Mouse (Mus musculus) brain, embryonic 14.5 days (tissue): ENCODE measurements around the gene Nfs1.

Experiments used
- CTCF ChIP-seq: fragments of 200-500 bp; IDR thresholded peaks from 2 replicates; pipeline ENCODE4 v1.5.1; 2012; ENCODE audit warnings: inconsistent platforms, mild to moderate bottlenecking, moderate library complexity, borderline replicate concordance; ENCODE audit not compliant: insufficient read depth, insufficient read length; ENCODE audit errors: extremely low read depth
- POLR2A ChIP-seq: fragments of 200-500 bp; IDR thresholded peaks from 2 replicates; pipeline ENCODE4 v1.6.1; 2012; ENCODE audit warnings: mild to moderate bottlenecking, inconsistent platforms, borderline replicate concordance; ENCODE audit not compliant: poor library complexity, insufficient read depth, insufficient read length, severe bottlenecking; ENCODE audit errors: extremely low read depth

DNA sequence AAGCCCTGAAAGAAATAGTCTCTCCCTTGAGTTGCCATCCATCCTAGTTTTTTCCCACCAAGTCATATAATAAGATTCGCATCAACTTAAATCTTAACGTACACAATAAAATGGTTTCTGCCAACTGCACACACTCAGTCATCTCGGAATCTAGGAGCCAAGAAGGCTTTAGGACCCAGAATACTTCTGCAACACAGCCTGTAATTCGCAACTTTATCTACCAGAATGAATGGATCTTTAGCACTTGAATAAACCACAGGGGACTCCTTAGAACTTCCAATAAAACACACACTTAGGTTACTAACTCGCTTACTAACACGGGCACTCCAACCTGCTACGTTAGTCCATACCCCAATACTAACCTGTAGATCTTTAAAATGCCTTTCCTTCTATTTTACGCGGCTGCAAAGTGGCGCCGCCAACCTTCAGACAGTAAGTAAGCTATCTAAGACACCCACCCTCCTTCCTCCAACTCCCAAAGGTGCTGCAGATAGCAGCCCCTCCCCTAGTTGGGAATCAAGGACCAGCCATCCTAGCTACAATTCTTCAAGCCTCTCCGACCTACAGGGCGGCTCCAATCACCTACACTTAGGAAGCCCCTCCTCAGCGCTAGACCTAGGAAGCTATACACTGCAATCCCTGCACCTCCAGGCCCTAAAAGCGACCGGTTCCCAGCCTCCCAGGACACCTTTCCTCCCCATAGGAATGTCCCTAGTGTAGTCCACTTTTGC, 33.2 kb downstream of the Nfs1 start:
- TF ChIP-seq CTCF: no peak
- no peak for TF ChIP-seq POLR2A
